Mouse (Mus musculus) layer of hippocampus, adult 18-20 months (tissue): ENCODE data around the gene Ccnd1. TPM values are rescaled to one million over a fixed set of nuclear protein-coding genes. Genes with fewer than 3 reads are reported as not detected.
"Not testable (repeated sequence)": the region's sequence is repeated elsewhere in the genome, so short reads cannot be mapped to it uniquely, and the experiment has no call there.

Experiments used
- DNase-seq, 2 experiments: peaks; one replicate each; pipeline ENCODE4 v3.0.0; 2022; ENCODE audit warnings: low spot score in 2 of 2
- total RNA-seq, 2 experiments: library from RNA; stranded (reverse); gene quantifications; 2 replicates each; pipeline ENCODE4 v1.2.3; 2021

The Ccnd1 gene
- total RNA-seq, 2 experiments from 2014 or later: 56.0 to 59.6 TPM

DNA sequence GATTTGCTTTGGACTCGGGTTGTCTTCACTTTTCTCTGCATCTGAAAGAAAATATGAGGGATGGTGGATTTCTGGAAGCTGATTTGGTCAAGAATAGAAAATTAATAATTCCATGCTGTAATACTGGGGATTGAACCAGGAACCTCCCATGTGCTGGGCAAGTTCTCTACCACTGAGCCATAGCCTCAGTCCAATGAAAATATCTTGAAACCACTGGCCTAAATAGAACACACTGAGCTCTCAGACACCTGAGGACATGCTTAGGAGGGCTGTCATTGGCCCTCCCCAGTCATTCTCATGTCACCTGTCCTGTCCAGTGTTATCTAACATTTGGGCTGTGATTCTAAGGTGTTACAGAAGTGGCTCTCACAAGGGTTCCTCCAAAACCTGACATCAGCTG, 28.6 kb downstream of the Ccnd1 start:
- DNase-seq: peak in 1 of 2 experiments; percentile 55

DNA sequence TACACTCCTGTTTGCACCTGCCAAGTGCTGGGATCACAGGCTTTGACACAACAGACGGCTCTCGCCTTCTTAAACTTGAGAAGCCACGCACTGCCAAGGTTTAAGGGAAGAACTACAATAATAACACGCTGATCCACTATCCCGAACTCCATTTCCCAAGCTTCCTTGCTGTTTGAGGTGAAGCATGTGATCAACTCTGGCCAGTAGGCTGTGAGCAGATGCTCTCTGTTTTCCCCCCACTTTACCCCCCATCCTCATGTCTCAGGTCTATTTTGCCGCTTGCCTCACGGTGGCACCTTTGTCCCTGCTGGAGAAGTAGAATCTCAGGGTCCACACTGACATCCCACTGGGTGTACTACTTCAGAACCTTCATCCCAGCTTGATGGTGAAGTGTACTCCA, 31.0 kb downstream of the Ccnd1 start:
- DNase-seq: peak in 1 of 2 experiments; percentile 56

DNA sequence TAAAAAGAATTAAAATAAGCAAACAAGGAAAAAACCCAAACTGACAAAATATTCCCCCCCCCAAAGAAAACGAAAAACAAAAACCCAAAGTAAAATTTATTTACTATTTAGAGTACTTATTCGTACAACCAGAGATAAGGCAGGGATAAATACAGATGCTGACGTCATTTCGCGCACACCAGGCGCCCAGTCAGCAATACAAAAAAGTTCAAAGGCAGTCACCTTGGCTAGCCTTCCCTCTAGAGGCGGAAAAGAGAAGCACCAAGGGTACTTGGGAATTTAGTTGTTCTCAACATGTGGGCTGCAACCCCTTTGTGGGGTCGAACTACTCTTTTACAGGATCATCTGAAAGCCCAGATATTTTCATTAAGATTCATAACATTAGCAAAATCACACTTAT, 31.9 kb downstream of the Ccnd1 start:
- DNase-seq: no peak

GRCm38 (mm10) chr7:144906708-144907397, 32.9 kb downstream of the Ccnd1 start:
- peak in 1 of 2 experiments; percentile 58 for DNase-seq

GRCm38 (mm10) chr7:144905514-144905913, 34.2 kb downstream of the Ccnd1 start:
- DNase-seq: not testable (repeated sequence)

- no peak for DNase-seq
Observed at GRCm38 (mm10) chr7:144898506-144898905, 41.2 kb downstream of the Ccnd1 start.

- DNase-seq: no peak
Observed at GRCm38 (mm10) chr7:144896294-144897218, 43.2 kb downstream of the Ccnd1 start, which contains the start of gene Fgf15. Gene Fgf15, plus strand, starts transcription at chr7:144896531.

DNA sequence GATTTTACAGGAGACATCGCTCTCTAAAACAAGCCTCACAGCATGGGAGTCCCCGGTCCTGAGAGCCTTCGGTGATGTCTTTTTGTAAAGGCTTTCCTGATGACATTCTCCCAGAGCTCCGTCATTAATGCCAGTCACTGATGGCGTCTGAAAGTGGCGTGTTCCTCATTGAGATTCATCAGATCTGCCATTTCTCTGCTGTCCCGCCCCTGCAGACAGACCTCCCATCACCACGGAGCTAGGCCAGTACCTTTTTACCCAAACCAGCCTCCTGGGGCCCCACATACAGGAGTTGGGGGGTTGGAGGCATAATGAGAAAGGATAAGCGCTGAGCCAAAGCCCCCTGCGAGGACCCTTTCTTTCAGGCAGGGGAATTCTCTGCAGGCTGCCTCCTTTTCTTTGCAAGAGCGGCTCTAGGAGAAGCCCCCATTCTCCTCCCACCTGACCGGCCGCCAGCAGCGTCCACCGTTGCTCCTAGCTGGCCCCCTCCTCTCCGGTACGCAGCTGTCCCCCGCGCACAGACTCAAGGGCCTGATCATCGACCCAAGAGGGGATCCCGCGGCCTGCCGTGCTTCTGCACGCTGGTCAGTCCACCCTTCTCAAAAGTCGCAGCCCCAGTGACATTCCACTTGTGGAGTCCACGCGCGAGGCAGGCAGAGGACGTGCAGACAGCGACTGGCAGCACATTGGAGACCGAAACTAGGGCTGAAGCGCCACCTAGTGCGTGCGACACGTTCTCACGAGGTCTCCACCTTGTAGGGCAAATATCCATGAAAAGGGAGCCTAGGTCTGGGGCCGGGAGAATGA, 44.2 kb downstream of the Ccnd1 start:
- peak in 1 of 2 experiments; percentile 83 for DNase-seq

DNA sequence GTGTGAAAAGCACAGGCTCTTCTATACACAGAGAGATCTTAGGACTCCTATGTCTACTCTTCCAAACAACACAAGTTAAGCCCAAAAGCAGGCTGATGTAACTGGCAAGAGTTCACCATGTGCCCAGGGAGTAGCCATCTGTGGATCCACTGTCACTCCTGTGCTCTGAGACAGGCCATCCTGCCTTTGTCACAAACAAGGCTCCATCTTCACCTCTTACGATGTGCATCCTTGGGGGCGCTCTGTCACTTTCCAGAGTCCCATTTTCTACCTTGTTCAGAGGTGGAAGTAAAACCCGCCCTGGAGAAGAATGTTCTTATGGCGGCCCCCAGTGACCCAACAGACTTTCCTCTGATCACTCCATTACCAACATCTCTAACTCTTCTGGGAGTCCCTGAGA, 45.0 kb downstream of the Ccnd1 start:
- no peak for DNase-seq

- peak in 1 of 2 experiments; percentile 59 for DNase-seq
Observed at GRCm38 (mm10) chr7:144894191-144894590, 45.5 kb downstream of the Ccnd1 start.

- no peak for DNase-seq
Observed at GRCm38 (mm10) chr7:144892322-144892721, 47.4 kb downstream of the Ccnd1 start.

GRCm38 (mm10) chr7:144891863-144892262, 47.9 kb downstream of the Ccnd1 start:
- DNase-seq: peak in 1 of 2 experiments; percentile 53

DNA sequence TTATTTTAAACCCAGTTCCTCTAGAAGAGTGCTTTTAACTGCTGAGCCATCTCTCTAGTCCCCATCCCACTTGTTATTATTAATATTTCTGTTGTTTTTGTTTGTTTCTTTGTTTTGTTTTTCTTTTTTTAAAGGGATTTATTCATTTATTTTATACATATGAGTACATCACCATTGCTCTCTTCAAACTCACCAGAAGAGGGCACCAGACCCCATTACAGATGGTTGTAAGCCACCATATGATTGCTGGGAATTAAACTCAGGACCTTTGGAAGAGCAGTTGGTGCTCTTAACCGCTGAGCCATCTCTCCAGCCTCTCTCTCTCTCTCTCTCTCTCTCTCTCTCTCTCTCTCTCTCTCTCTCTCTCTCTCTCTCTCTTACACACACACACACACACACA, 49.1 kb downstream of the Ccnd1 start:
- DNase-seq: not testable (repeated sequence)

- no peak for DNase-seq
Observed at GRCm38 (mm10) chr7:144888564-144889299, 51.0 kb downstream of the Ccnd1 start.

DNA sequence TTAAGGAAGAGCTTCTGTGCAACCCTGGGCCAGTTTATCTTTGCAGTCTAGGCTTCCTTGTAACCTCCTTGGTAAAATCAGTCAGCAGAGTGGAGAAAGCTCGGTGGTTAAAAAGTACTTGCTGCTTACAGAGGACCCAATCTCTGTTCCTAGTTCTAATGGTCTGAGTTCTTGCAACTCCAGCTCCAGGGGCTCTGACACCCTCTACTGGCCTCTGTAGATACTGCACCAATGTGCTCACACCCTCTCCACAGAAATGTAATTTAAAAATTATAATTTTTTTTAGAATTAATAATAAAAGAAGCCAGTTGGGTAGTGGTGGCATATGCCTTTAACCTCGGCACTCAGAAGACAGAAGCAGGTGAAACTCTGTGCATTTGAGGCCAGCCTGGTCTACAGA, 52.1 kb downstream of the Ccnd1 start:
- no peak for DNase-seq

- no peak for DNase-seq
Observed at GRCm38 (mm10) chr7:144883106-144883505, 56.6 kb downstream of the Ccnd1 start.
